Mouse (Mus musculus): ENCODE measurements around the gene Arf3. TPM values are rescaled to one million over a fixed set of nuclear protein-coding genes. Genes with fewer than 3 reads are reported as not detected.
"Not testable (repeated sequence)": the region's sequence is repeated elsewhere in the genome, so short reads cannot be mapped to it uniquely, and the experiment has no call there.

The Arf3 gene
- 100 to 1,000 TPM; 830 to 882 TPM for total RNA-seq (2021)
- long read RNA-seq, full-length matches to known transcripts: 782 of 1,044 reads
- long read RNA-seq, partial matches to known transcripts: 54 of 1,044 reads
- long read RNA-seq, other reads (novel, unspliced or antisense): 208 of 1,044 reads

- DNase-seq (ENCODE audit: low spot score in 2 of 2): peak; percentile 97
These were observed at the start of gene Arf3 for GRCm38 (mm10) chr15:98762670-98763529. TSS of gene Arf3 (minus strand) at chr15:98763214.

GRCm38 (mm10) chr15:98810212-98810611 is 47.2 kb upstream of the Arf3 start:
- not testable (repeated sequence) for DNase-seq (ENCODE audit: low spot score in 2 of 2)

GRCm38 (mm10) chr15:98809390-98809789 is 46.4 kb upstream of the Arf3 start, which contains the start of gene Ddn:
TSS of gene Ddn (minus strand) at chr15:98809490.
- no peak for DNase-seq (ENCODE audit: low spot score in 2 of 2)

GRCm38 (mm10) chr15:98808651-98809134 is 45.7 kb upstream of the Arf3 start:
- peak; percentile 90 to 94 for DNase-seq (ENCODE audit: low spot score in 2 of 2)

- peak; percentile 84 to 89 for DNase-seq (ENCODE audit: low spot score in 2 of 2)
These were observed 45.1 kb upstream of the Arf3 start for GRCm38 (mm10) chr15:98807895-98808650.

- peak in 1 of 2 experiments; percentile 45 for DNase-seq (ENCODE audit: low spot score in 2 of 2)
These were observed 44.1 kb upstream of the Arf3 start for GRCm38 (mm10) chr15:98806809-98807770.

GRCm38 (mm10) chr15:98806071-98806808 is 43.2 kb upstream of the Arf3 start:
- no peak for DNase-seq (ENCODE audit: low spot score in 2 of 2)

GRCm38 (mm10) chr15:98805324-98806040 is 42.5 kb upstream of the Arf3 start:
- peak; percentile 72 to 85 for DNase-seq (ENCODE audit: low spot score in 2 of 2)

GRCm38 (mm10) chr15:98804054-98804453 is 41.0 kb upstream of the Arf3 start:
- peak; percentile 88 to 95 for DNase-seq (ENCODE audit: low spot score in 2 of 2)

GRCm38 (mm10) chr15:98802926-98803325 is 39.9 kb upstream of the Arf3 start:
- no peak for DNase-seq (ENCODE audit: low spot score in 2 of 2)

- peak; percentile 58 to 78 for DNase-seq (ENCODE audit: low spot score in 2 of 2)
These were observed 36.4 kb upstream of the Arf3 start for GRCm38 (mm10) chr15:98799396-98799795.

- no peak for DNase-seq (ENCODE audit: low spot score in 2 of 2)
These were observed 35.9 kb upstream of the Arf3 start for GRCm38 (mm10) chr15:98798903-98799302.

GRCm38 (mm10) chr15:98797835-98798492 is 35.0 kb upstream of the Arf3 start:
- DNase-seq (ENCODE audit: low spot score in 2 of 2): no peak

GRCm38 (mm10) chr15:98796803-98797595 is 34.0 kb upstream of the Arf3 start:
- DNase-seq (ENCODE audit: low spot score in 2 of 2): no peak

GRCm38 (mm10) chr15:98793141-98793698 is 30.2 kb upstream of the Arf3 start:
- no peak for DNase-seq (ENCODE audit: low spot score in 2 of 2)

- DNase-seq (ENCODE audit: low spot score in 2 of 2): peak in 1 of 2 experiments; percentile 36
These were observed 29.4 kb upstream of the Arf3 start for GRCm38 (mm10) chr15:98792233-98793020.

- no peak for DNase-seq (ENCODE audit: low spot score in 2 of 2)
These were observed 28.8 kb upstream of the Arf3 start for GRCm38 (mm10) chr15:98791771-98792170.

Data from layer of hippocampus, adult 18-20 months (tissue).